Mouse (Mus musculus) left cerebral cortex, postnatal 14 days (tissue): ENCODE measurements around the gene B3gnt5. TPM values are rescaled to one million over a fixed set of nuclear protein-coding genes. Genes with fewer than 3 reads are reported as not detected.
"Not testable (repeated sequence)": the region's sequence is repeated elsewhere in the genome, so short reads cannot be mapped to it uniquely, and the experiment has no call there.

Source experiments
- DNase-seq, 2 experiments: peaks; one replicate each; pipeline ENCODE4 v3.0.0; 2021 to 2022; ENCODE audit warnings: low spot score in 2 of 2, mixed read lengths in 1 of 2
- intact Hi-C: fragments of 180-260 bp; cut with DNase I; formaldehyde crosslinking; loops from one replicate; pipeline ENCODE4 v1.15.1; 2025
- long read RNA-seq, 2 experiments: library from polyadenylated mRNA; stranded (forward); transcript quantifications; one replicate each; pipeline ENCODE4 v2.0.0; 2021
- total RNA-seq, 2 experiments: library from RNA; stranded (reverse); gene quantifications; 2 replicates each; pipeline ENCODE4 v1.2.3; 2021

The B3gnt5 gene
- 1 to 10 TPM in 1 of 2 experiments, under 1 TPM in 1; 0.99 to 1.5 TPM for total RNA-seq
- long read RNA-seq, experiment 1: 0 reads
- long read RNA-seq, experiment 2: 0 reads

GRCm38 (mm10) chr16:19760074-19760473 is at the start of gene B3gnt5:
Gene B3gnt5, plus strand, starts transcription at chr16:19760208.
- intact Hi-C loops: no loop called here
- DNase-seq: no peak

DNA sequence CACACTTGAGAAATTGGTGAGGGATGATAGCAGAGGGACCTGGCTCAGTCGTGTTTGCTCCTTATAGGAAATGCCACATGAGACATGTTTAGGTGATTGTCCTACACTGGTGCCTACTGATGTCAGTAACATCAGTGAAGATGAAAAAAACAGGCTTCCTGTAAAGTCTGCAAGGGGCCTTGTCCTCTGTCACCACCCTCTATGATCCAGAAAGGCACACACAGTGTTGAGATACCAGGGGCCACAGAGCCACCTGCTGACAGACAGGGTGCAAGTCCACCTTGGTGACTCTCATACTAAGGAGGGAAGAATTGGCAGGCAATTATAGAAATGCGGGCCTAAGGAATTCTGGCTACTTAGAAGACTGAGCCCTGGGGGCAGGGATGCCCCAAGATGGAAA is 39.0 kb upstream of the B3gnt5 start:
- intact Hi-C loops: loop anchor here (10.0 kb wide), 3 partner anchors 124 to 464 kb away; no protein-coding TSS in a partner anchor

DNA sequence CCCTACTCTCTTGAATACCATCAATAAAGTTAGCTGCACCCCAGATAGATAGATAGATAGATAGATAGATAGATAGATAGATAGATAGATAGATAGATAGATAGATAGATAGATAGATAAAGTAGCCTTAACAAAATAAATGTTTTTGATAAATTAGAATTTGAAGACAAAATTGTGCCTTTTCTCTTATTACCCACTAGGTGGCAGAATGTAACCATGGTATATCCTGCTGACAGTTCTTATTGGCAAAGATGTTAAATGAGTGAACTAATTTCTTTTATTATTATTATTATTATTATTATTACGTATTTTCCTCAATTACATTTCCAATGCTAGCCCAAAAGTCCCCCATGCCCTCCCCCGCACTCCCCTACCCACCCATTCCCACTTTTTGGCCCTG is 35.9 kb upstream of the B3gnt5 start:
- intact Hi-C loops: loop anchor here (10.0 kb wide), 3 partner anchors 121 to 461 kb away; no protein-coding TSS in a partner anchor
- DNase-seq: not testable (repeated sequence)

More for the DNA sequence above, 39.0 kb upstream of the B3gnt5 start:
- DNase-seq: no peak

DNA sequence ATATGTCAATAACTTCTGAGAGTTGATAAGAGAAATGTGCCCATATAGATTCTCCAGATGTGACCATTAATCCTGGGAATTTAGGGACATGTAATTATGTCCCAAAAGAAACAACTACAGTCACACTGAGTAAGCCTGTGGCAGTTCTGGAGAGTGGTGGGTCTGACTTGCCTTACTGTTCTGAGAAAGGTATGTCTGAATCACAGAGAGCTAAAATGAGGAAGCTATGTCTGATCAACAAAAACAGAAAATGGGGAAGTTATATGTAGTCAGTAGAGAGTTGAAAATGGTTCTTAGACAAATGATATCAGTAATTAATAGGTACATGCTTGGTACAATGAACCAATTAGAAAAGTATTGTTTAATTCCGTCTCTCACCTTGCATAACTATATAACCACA is 27.1 kb upstream of the B3gnt5 start:
- intact Hi-C loops: no loop called here
- DNase-seq: no peak

GRCm38 (mm10) chr16:19760505-19761496 is 793 bp downstream of the B3gnt5 start:
- intact Hi-C loops: no loop called here
- peak in 1 of 2 experiments; percentile 2 for DNase-seq

DNA sequence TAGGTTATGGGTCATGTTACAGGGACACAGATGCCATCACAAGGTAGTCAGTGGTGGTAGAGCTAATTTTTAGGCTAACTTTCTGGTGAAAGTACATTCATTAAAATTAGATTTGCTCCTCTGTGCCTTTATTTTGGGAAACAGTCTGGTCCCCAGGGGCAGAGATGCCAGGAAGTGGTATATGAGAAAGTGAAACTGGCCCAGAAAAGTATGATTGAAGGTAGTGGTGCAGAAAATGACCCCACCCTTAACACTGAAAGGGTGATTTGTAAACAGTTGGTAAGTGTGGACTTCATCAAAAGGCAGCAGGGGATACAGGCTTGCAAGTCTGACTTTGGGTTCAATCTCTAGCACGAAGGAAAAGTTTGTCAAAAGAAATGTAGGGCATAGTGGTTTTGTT is 1.7 kb downstream of the B3gnt5 start:
- intact Hi-C loops: no loop called here
- DNase-seq: no peak

DNA sequence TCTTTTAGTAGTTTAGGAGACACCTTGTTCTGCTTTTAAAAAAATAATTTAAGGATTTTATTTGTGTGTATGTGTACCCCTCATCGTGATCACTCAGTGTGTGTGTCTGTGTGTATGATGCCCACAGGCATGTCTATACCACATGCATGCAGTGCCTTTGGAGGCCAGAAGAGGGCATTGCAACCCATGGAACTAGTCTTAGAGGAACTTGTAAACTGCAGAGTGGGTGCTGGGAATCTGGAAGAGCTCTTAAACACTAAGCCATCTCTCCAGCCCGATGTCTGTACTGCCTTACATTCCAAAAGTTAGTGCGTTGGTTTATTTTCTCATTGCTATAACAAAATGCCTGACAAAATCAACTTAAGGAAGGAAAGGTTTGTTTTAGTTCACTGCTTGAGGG is 6.1 kb downstream of the B3gnt5 start:
- no peak for DNase-seq
- intact Hi-C loops: no loop called here

DNA sequence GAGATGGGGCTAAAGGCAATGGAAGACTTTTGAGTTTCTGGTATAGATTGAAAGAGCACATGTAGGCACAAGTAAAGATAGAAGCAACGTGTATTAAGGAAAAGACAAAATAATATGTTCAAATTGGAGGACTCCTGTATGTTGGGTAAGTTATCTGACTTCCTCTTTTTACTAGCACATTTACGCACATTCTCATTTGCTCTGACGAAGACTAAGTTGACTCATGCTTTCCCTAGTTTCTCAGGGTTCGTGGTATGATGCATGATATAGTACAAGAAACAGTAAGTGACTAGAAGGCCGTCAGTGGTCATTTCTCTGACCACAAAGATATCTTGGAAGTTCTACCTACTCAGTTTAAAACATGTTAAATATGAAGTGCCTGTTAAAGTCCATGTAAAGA is 8.0 kb downstream of the B3gnt5 start:
- intact Hi-C loops: no loop called here
- DNase-seq: no peak

GRCm38 (mm10) chr16:19772013-19772412 is 12.0 kb downstream of the B3gnt5 start:
- intact Hi-C loops: no loop called here
- DNase-seq: no peak

GRCm38 (mm10) chr16:19786386-19787090 is 26.5 kb downstream of the B3gnt5 start:
- no peak for DNase-seq
- intact Hi-C loops: no loop called here

DNA sequence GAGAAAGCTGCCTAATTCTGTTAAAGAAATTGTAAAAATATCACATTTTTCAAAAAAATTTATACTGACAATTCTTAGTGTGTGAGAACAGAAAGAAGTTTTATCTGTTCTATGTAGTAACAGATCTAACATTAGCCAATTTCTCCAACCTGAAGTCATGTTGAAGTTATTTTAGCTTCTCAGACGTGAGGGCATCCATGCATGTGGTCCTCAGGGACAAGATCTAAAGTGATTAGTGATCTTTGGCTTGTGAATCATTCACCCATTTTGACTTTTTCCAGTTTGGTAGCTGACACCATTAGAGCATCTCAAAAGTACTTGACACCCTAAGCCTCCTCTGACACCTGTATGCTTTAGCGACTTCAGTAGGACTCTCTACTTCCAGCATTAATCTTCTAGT is 29.9 kb downstream of the B3gnt5 start:
- intact Hi-C loops: no loop called here
- no peak for DNase-seq

GRCm38 (mm10) chr16:19818801-19819200 is 58.8 kb downstream of the B3gnt5 start:
- intact Hi-C loops: no loop called here
- DNase-seq: no peak

Other genes starting within 250 kb of the B3gnt5 start
- not detected for gene Olfr167, start 237.9 kb upstream of the B3gnt5 start, total RNA-seq
- gene Olfr168, start 224.7 kb upstream of the B3gnt5 start, total RNA-seq: not detected
- gene Olfr169, start 188.4 kb upstream of the B3gnt5 start, total RNA-seq: not detected
- gene Olfr170, start 148.3 kb upstream of the B3gnt5 start, total RNA-seq: not detected
- not detected for gene Olfr171, start 130.3 kb upstream of the B3gnt5 start, total RNA-seq
- under 1 TPM in 1 of 2 experiments, not detected in 1; 0.11 TPM for gene Lamp3, start 53.8 kb upstream of the B3gnt5 start, total RNA-seq
- gene Klhl6, start 222.8 kb downstream of the B3gnt5 start, total RNA-seq: 1 to 10 TPM; 1.6 to 2.3 TPM